Mouse (Mus musculus) erythroid progenitor cell, adult 5-6 weeks (primary cell): ENCODE results near the gene Galnt18. TPM values are rescaled to one million over a fixed set of nuclear protein-coding genes. Genes with fewer than 3 reads are reported as not detected.

Source experiments
- ATAC-seq: replicated peaks from 2 replicates; pipeline ENCODE4 v1.8.0; 2016; ENCODE audit warnings: moderate number of reproducible peaks, mild to moderate bottlenecking, moderate TSS enrichment, inconsistent platforms; ENCODE audit not compliant: poor library complexity, low FRiP score, severe bottlenecking
- total RNA-seq, 2 experiments: library from RNA; stranded (forward) in 1 of 2; stranded (reverse) in 1 of 2; fragments of 150-400 nt in 1 of 2; fragments of 186-747, 209-891 nt in 1 of 2; gene quantifications; 2 replicates each; pipeline versions ENCODE4 v1.2.3 to v1.2.4; 2015 to 2017; ENCODE audit warnings: low replicate concordance in 2 of 2

The Galnt18 gene
- total RNA-seq, 2 experiments from 2014 or later: not detected

- no peak for ATAC-seq
Observed at GRCm38 (mm10) chr7:111776160-111776559, 3.6 kb downstream of the Galnt18 start.

- ATAC-seq: no peak
Observed at GRCm38 (mm10) chr7:111772398-111772797, 7.4 kb downstream of the Galnt18 start.

GRCm38 (mm10) chr7:111771251-111771801 is 8.5 kb downstream of the Galnt18 start:
- no peak for ATAC-seq

GRCm38 (mm10) chr7:111770585-111770984 is 9.2 kb downstream of the Galnt18 start:
- no peak for ATAC-seq

GRCm38 (mm10) chr7:111766145-111766767 is 13.5 kb downstream of the Galnt18 start:
- no peak for ATAC-seq

GRCm38 (mm10) chr7:111762754-111763153 is 17.0 kb downstream of the Galnt18 start:
- ATAC-seq: no peak

GRCm38 (mm10) chr7:111748571-111749071 is 31.2 kb downstream of the Galnt18 start:
- no peak for ATAC-seq

- ATAC-seq: no peak
Observed at GRCm38 (mm10) chr7:111744770-111745169, 35.0 kb downstream of the Galnt18 start.

- ATAC-seq: no peak
Observed at GRCm38 (mm10) chr7:111741595-111741994, 38.2 kb downstream of the Galnt18 start.

- no peak for ATAC-seq
Observed at GRCm38 (mm10) chr7:111740091-111740490, 39.7 kb downstream of the Galnt18 start.

- ATAC-seq: no peak
Observed at GRCm38 (mm10) chr7:111739371-111739765, 40.4 kb downstream of the Galnt18 start.

GRCm38 (mm10) chr7:111738456-111739370 is 41.1 kb downstream of the Galnt18 start:
- ATAC-seq: no peak

GRCm38 (mm10) chr7:111737426-111737825 is 42.4 kb downstream of the Galnt18 start:
- ATAC-seq: no peak

GRCm38 (mm10) chr7:111736365-111736764 is 43.4 kb downstream of the Galnt18 start:
- ATAC-seq: no peak

- ATAC-seq: no peak
Observed at GRCm38 (mm10) chr7:111730346-111731269, 49.2 kb downstream of the Galnt18 start.

- no peak for ATAC-seq
Observed at GRCm38 (mm10) chr7:111726928-111727327, 52.8 kb downstream of the Galnt18 start.

GRCm38 (mm10) chr7:111724730-111725129 is 55.0 kb downstream of the Galnt18 start:
- no peak for ATAC-seq

GRCm38 (mm10) chr7:111724004-111724403 is 55.8 kb downstream of the Galnt18 start:
- ATAC-seq: no peak

GRCm38 (mm10) chr7:111721308-111721698 is 58.5 kb downstream of the Galnt18 start:
- ATAC-seq: no peak
